Mouse (Mus musculus) CH12F3 (cell line): Measurements from ENCODE around the gene Sdhb.

Source experiments
- in situ Hi-C: fragments of 300-500 bp; cut with MboI; formaldehyde crosslinking; loops from 2 replicates; pipeline ENCODE4 v1.14.3; 2020; ENCODE audit warnings: low sequenced_read_pairs

Gene Sdhb

GRCm38 (mm10) chr4:141010941-141011429 lies 50.0 kb downstream of the Sdhb start:
- in situ Hi-C loops = no loop called here

- in situ Hi-C loops = no loop called here
Observed at GRCm38 (mm10) chr4:141011556-141012328, 50.7 kb downstream of the Sdhb start.

DNA sequence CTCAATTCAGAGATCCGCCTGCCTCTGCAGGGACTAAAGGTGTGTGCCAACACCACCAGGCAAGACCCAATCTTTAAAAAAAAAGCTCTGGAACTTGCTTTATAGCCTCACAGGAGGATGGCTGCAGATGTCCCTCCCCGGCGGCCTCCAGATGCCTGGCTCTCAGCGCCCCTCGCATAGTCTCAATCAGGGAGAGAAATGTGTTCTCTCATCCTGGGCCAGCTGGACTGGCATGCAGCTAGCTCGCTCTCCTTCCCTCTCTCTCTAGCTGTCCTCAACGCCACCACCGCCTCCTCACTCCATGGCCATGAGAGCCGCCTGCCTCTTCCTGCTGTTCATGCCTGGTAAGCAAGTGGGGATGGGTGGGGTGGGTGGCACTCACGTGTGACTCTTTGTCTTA lies 51.6 kb downstream of the Sdhb start:
- in situ Hi-C loops = no loop called here

DNA sequence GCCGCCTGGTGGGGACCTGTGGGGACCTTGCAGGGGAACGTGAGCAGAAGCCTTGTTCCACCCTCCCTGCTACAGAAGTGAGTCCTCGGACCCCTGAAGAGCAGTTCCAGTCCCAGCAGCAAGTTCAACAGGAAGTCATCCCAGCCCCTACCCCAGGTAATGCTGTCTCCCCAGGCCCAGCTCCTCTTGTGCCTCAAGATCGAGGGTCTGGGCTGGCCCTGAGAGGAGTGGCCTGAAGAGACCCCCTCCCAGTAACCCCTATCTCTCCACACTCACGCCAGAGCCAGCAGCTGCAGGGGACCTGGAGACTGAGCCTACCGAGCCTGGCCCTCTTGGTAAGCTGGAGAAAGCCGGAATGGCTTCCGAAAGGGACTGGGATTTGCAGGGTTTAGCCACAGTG lies 53.1 kb downstream of the Sdhb start:
- in situ Hi-C loops = no loop called here

DNA sequence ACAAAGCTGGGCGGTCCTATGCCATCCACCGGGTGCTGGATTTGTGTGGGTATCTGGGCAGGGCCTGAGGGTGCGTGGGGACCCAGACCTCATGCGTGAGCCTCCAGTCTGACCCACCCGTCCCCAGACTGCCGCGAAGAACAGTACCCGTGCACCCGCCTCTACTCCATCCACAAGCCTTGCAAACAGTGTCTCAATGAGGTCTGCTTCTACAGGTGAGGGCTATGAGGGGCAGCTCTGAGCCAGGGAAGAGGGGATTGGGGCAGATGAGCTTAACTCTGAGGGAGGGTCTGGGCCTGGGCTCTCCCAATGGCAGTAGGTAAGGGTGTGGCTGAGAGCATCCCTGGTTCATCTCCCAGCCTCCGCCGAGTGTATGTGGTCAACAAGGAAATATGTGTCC lies 53.9 kb downstream of the Sdhb start:
- in situ Hi-C loops = no loop called here

DNA sequence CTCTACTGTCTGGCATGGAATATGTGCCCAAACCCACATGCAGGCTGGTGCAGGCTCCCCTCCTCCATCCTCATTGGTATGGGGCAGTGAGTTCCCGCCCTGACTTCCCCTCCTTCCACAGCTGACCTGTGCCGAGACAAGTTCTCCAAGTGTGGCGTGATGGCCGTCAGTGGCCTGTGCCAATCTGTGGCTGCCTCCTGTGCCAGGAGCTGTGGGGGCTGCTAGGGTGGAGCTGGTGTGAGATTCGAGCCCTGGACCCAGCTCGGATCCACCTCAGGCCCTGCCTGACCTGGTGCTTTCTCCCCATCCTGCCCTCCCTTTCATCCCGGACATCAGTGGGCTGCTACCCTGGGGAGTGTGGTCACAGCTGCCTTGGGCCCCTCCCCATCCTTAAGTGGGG lies 54.4 kb downstream of the Sdhb start:
- in situ Hi-C loops = no loop called here

- in situ Hi-C loops = no loop called here
Observed at GRCm38 (mm10) chr4:141016311-141016710, 55.3 kb downstream of the Sdhb start.

- in situ Hi-C loops = no loop called here
Observed at GRCm38 (mm10) chr4:141017657-141018436, 56.8 kb downstream of the Sdhb start.

DNA sequence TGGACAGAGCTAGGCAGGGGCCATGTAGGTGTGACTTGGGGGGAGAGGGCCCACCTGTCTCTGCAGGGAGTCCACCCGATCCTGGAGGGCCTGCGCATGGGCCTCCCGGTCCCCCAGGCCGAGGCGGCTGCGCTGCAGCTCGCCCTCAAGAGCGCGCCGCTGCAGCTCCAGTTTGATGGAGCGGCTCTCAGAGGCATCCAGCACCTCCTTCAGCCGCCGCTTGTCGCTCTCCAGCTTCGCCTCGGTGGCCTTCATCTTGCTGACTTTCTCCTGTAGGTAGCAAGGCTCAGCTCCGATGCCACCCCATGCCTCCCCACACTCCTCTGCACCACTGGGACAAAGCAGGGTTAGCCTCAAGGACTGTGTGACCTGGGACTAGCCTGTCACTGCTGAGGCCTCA lies 59.2 kb downstream of the Sdhb start:
- in situ Hi-C loops = no loop called here

GRCm38 (mm10) chr4:141020811-141021613 lies 60.0 kb downstream of the Sdhb start:
- in situ Hi-C loops = no loop called here

DNA sequence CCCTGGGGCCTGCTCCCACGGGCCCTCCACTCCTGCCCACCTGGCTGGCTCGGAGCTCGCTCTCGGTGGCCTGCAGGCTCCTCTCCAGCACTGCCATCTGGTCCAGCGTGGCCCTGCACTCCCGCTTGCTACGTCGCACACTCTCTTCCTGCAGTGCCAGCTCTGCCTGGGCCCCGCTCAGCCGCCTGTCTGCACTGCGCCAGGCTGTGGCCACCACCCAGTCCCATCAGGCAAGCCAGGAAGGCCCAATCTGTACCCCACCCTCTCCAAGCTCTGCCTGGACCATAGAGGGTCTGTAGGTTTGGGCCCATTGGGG lies 60.6 kb downstream of the Sdhb start:
- in situ Hi-C loops = no loop called here

GRCm38 (mm10) chr4:141024052-141024451 lies 63.0 kb downstream of the Sdhb start:
- in situ Hi-C loops = no loop called here

DNA sequence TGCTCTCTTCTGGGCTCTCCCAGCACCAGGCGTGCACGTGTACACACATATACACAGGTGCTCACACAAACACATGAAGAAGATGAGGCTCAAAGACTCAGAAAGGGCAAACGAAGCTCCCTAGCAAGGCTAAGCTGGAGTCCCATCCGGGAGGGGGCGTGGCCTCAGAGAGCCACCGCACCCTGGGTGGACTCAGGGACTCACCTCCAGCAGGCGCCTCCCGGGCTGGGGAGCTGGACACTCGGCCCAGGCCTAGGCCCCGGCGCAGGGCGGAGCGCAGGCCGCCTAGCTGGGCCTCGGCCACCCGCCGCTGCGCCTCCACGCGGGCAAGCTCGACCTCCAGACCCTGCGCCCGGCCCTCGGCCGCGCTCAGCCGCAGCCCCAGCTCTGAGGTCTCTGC lies 64.0 kb downstream of the Sdhb start:
- in situ Hi-C loops = no loop called here
